Mouse (Mus musculus): ENCODE data around the gene Olfr572. TPM values are rescaled to one million over a fixed set of nuclear protein-coding genes. Genes with fewer than 3 reads are reported as not detected.

Gene Olfr572
- total RNA-seq (2015) = not detected in 2 replicates
- total RNA-seq (2017) = not detected in 2 replicates

GRCm38 (mm10) chr7:102924109-102924508 lies at the start of gene Olfr572:
Gene Olfr572, plus strand, starts transcription at chr7:102924409.
- ATAC-seq (ENCODE audit: poor library complexity, severe bottlenecking) = no peak

- no peak for ATAC-seq (ENCODE audit: poor library complexity, severe bottlenecking)
These were observed 47.4 kb upstream of the Olfr572 start, which contains the start of gene Olfr568 for GRCm38 (mm10) chr7:102876822-102877221. Gene Olfr568, plus strand, starts transcription at chr7:102877122.

- no peak for ATAC-seq (ENCODE audit: poor library complexity, severe bottlenecking)
These were observed 33.4 kb upstream of the Olfr572 start, which contains the start of gene Olfr569 for GRCm38 (mm10) chr7:102890782-102891181. Gene Olfr569, minus strand, starts transcription at chr7:102890882.

GRCm38 (mm10) chr7:102915261-102915660 lies 8.9 kb upstream of the Olfr572 start:
- no peak for ATAC-seq (ENCODE audit: poor library complexity, severe bottlenecking)

- no peak for ATAC-seq (ENCODE audit: poor library complexity, severe bottlenecking)
These were observed 7.8 kb upstream of the Olfr572 start for GRCm38 (mm10) chr7:102916405-102916804.

- no peak for ATAC-seq (ENCODE audit: poor library complexity, severe bottlenecking)
These were observed 7.0 kb upstream of the Olfr572 start, which contains the start of gene Olfr571 for GRCm38 (mm10) chr7:102917032-102917875. Gene Olfr571, minus strand, starts transcription at chr7:102917536.

- peak; percentile 51; the same call in 1 of the 2 replicates for ATAC-seq (ENCODE audit: poor library complexity, severe bottlenecking)
These were observed 4.6 kb upstream of the Olfr572 start for GRCm38 (mm10) chr7:102919632-102920031.

- peak; percentile 69 for ATAC-seq (ENCODE audit: poor library complexity, severe bottlenecking)
These were observed 2.9 kb downstream of the Olfr572 start for GRCm38 (mm10) chr7:102927105-102927504.

GRCm38 (mm10) chr7:102942475-102942874 lies 18.3 kb downstream of the Olfr572 start, which contains the start of gene Olfr573-ps1:
Gene Olfr573-ps1, minus strand, starts transcription at chr7:102942575.
- ATAC-seq (ENCODE audit: poor library complexity, severe bottlenecking) = no peak

- no peak for ATAC-seq (ENCODE audit: poor library complexity, severe bottlenecking)
These were observed 19.2 kb downstream of the Olfr572 start for GRCm38 (mm10) chr7:102943417-102943816.

- no peak for ATAC-seq (ENCODE audit: poor library complexity, severe bottlenecking)
These were observed 24.0 kb downstream of the Olfr572 start, which contains the start of gene Olfr574 for GRCm38 (mm10) chr7:102948167-102948566. Gene Olfr574, plus strand, starts transcription at chr7:102948467.

GRCm38 (mm10) chr7:102950732-102951131 lies 26.5 kb downstream of the Olfr572 start:
- no peak for ATAC-seq (ENCODE audit: poor library complexity, severe bottlenecking)

- ATAC-seq (ENCODE audit: poor library complexity, severe bottlenecking) = no peak
These were observed 33.9 kb downstream of the Olfr572 start for GRCm38 (mm10) chr7:102958137-102958536.

- ATAC-seq (ENCODE audit: poor library complexity, severe bottlenecking) = no peak
These were observed 34.4 kb downstream of the Olfr572 start, which contains the start of gene Olfr575 for GRCm38 (mm10) chr7:102958593-102958992. Gene Olfr575, minus strand, starts transcription at chr7:102958775.

GRCm38 (mm10) chr7:102962360-102962759 lies 38.2 kb downstream of the Olfr572 start, which contains the start of gene Olfr576:
Gene Olfr576, plus strand, starts transcription at chr7:102962660.
- ATAC-seq (ENCODE audit: poor library complexity, severe bottlenecking) = no peak

- no peak for ATAC-seq (ENCODE audit: poor library complexity, severe bottlenecking)
These were observed 50.2 kb downstream of the Olfr572 start for GRCm38 (mm10) chr7:102974399-102974798.

GRCm38 (mm10) chr7:102975843-102976242 lies 51.6 kb downstream of the Olfr572 start, which contains the start of gene Olfr577:
Gene Olfr577, minus strand, starts transcription at chr7:102975943.
- ATAC-seq (ENCODE audit: poor library complexity, severe bottlenecking) = no peak

Other genes with a start within 250 kb of the Olfr572 start
- gene Trim68, start 237.1 kb upstream of the Olfr572 start, total RNA-seq (2015) = 3.5 and 3.7 TPM in 2 replicates
- gene Trim68, start 237.1 kb upstream of the Olfr572 start, total RNA-seq (2017) = 2.9 and 3.4 TPM in 2 replicates
- not detected in 2 replicates for gene Olfr557, start 228.5 kb upstream of the Olfr572 start, total RNA-seq (2015)
- not detected in 2 replicates for gene Olfr557, start 228.5 kb upstream of the Olfr572 start, total RNA-seq (2017)
- gene Olfr558, start 222.2 kb upstream of the Olfr572 start, total RNA-seq (2015) = not detected in 2 replicates
- not detected in 2 replicates for gene Olfr558, start 222.2 kb upstream of the Olfr572 start, total RNA-seq (2017)
- gene Olfr33, start 205.3 kb upstream of the Olfr572 start, total RNA-seq (2015) = not detected in 2 replicates
- not detected in 2 replicates for gene Olfr33, start 205.3 kb upstream of the Olfr572 start, total RNA-seq (2017)
- gene Olfr559, start 196.9 kb upstream of the Olfr572 start, total RNA-seq (2015) = not detected in 2 replicates
- gene Olfr559, start 196.9 kb upstream of the Olfr572 start, total RNA-seq (2017) = not detected in 2 replicates
- gene Olfr560, start 165.0 kb upstream of the Olfr572 start, total RNA-seq (2015) = not detected in 2 replicates
- gene Olfr560, start 165.0 kb upstream of the Olfr572 start, total RNA-seq (2017) = not detected in 2 replicates
- not detected in 2 replicates for gene Olfr78, start 164.9 kb upstream of the Olfr572 start, total RNA-seq (2015)
- not detected in 2 replicates for gene Olfr78, start 164.9 kb upstream of the Olfr572 start, total RNA-seq (2017)
- not detected in 2 replicates for gene Olfr561, start 153.2 kb upstream of the Olfr572 start, total RNA-seq (2015)
- not detected in 2 replicates for gene Olfr561, start 153.2 kb upstream of the Olfr572 start, total RNA-seq (2017)
- not detected in 2 replicates for gene Olfr564, start 120.9 kb upstream of the Olfr572 start, total RNA-seq (2015)
- gene Olfr564, start 120.9 kb upstream of the Olfr572 start, total RNA-seq (2017) = not detected in 2 replicates
- not detected in 2 replicates for gene Olfr566, start 65.6 kb upstream of the Olfr572 start, total RNA-seq (2015)
- not detected in 2 replicates for gene Olfr566, start 65.6 kb upstream of the Olfr572 start, total RNA-seq (2017)
- not detected in 2 replicates for gene Olfr568, start 47.3 kb upstream of the Olfr572 start, total RNA-seq (2015)
- gene Olfr568, start 47.3 kb upstream of the Olfr572 start, total RNA-seq (2017) = not detected in 2 replicates
- gene Olfr569, start 33.5 kb upstream of the Olfr572 start, total RNA-seq (2015) = not detected in 2 replicates
- not detected in 2 replicates for gene Olfr569, start 33.5 kb upstream of the Olfr572 start, total RNA-seq (2017)
- not detected in 2 replicates for gene Olfr570, start 29.8 kb upstream of the Olfr572 start, total RNA-seq (2015)
- not detected in 2 replicates for gene Olfr570, start 29.8 kb upstream of the Olfr572 start, total RNA-seq (2017)
- gene Olfr571, start 6.9 kb upstream of the Olfr572 start, total RNA-seq (2015) = not detected in 2 replicates
- not detected in 2 replicates for gene Olfr571, start 6.9 kb upstream of the Olfr572 start, total RNA-seq (2017)
- not detected in 2 replicates for gene Olfr573-ps1, start 18.2 kb downstream of the Olfr572 start, total RNA-seq (2015)
- not detected in 2 replicates for gene Olfr573-ps1, start 18.2 kb downstream of the Olfr572 start, total RNA-seq (2017)
- gene Olfr574, start 24.1 kb downstream of the Olfr572 start, total RNA-seq (2015) = not detected in 2 replicates
- not detected in 2 replicates for gene Olfr574, start 24.1 kb downstream of the Olfr572 start, total RNA-seq (2017)
- gene Olfr575, start 34.4 kb downstream of the Olfr572 start, total RNA-seq (2015) = not detected in 2 replicates
- gene Olfr575, start 34.4 kb downstream of the Olfr572 start, total RNA-seq (2017) = not detected in 2 replicates
- gene Olfr576, start 38.3 kb downstream of the Olfr572 start, total RNA-seq (2015) = not detected in 2 replicates
- not detected in 2 replicates for gene Olfr576, start 38.3 kb downstream of the Olfr572 start, total RNA-seq (2017)
- not detected in 2 replicates for gene Olfr577, start 51.5 kb downstream of the Olfr572 start, total RNA-seq (2015)
- not detected in 2 replicates for gene Olfr577, start 51.5 kb downstream of the Olfr572 start, total RNA-seq (2017)
- gene Olfr578, start 64.9 kb downstream of the Olfr572 start, total RNA-seq (2015) = not detected in 2 replicates
- not detected in 2 replicates for gene Olfr578, start 64.9 kb downstream of the Olfr572 start, total RNA-seq (2017)
- gene Olfr582, start 113.6 kb downstream of the Olfr572 start, total RNA-seq (2015) = not detected in 2 replicates
- not detected in 2 replicates for gene Olfr582, start 113.6 kb downstream of the Olfr572 start, total RNA-seq (2017)
- gene Olfr583, start 126.9 kb downstream of the Olfr572 start, total RNA-seq (2015) = not detected in 2 replicates
- not detected in 2 replicates for gene Olfr583, start 126.9 kb downstream of the Olfr572 start, total RNA-seq (2017)
- gene Olfr584, start 157.5 kb downstream of the Olfr572 start, total RNA-seq (2015) = not detected in 2 replicates
- gene Olfr584, start 157.5 kb downstream of the Olfr572 start, total RNA-seq (2017) = not detected in 2 replicates
- not detected in 2 replicates for gene Olfr585, start 173.3 kb downstream of the Olfr572 start, total RNA-seq (2015)
- not detected in 2 replicates for gene Olfr585, start 173.3 kb downstream of the Olfr572 start, total RNA-seq (2017)
- not detected in 2 replicates for gene Olfr586, start 201.2 kb downstream of the Olfr572 start, total RNA-seq (2015)
- not detected in 2 replicates for gene Olfr586, start 201.2 kb downstream of the Olfr572 start, total RNA-seq (2017)
- gene Olfr588-ps1, start 216.5 kb downstream of the Olfr572 start, total RNA-seq (2015) = not detected in 2 replicates
- not detected in 2 replicates for gene Olfr588-ps1, start 216.5 kb downstream of the Olfr572 start, total RNA-seq (2017)
- gene Olfr589, start 231.9 kb downstream of the Olfr572 start, total RNA-seq (2015) = not detected in 2 replicates
- gene Olfr589, start 231.9 kb downstream of the Olfr572 start, total RNA-seq (2017) = not detected in 2 replicates

Measured in megakaryocyte, adult 5-6 weeks (primary cell).